9 mouse cellular contexts compared by ENCODE assay signal in genomic region chr7:107371126-107371920, GRCm38 (mm10). TPM values are rescaled to one million over a fixed set of nuclear protein-coding genes. Genes with fewer than 3 reads are reported as not detected.
DNase-seq lines count a peak whose midpoint lies in the region; ATAC-seq and TF ChIP-seq lines count a peak whose summit lies in the region.
"Had no signal": no experiment of that assay in that cellular context is flagged by ENCODE, and none has a peak within 500 bp of the region (broad histone marks: within the 10 kb centered on the region; RNA-seq: fewer than 3 reads in every experiment).

No protein-coding gene starts in this region.

- H3K4me3 ChIP-seq in gastrocnemius, adult 2 months, result peak overlapping the region; percentile 81
- H3K4me3 ChIP-seq in embryonic facial prominence, embryonic 10.5 days, result peak overlapping the region; percentile 78
- peak overlapping the region; percentile 79 for H3K4me3 ChIP-seq in hindbrain, embryonic 16.5 days (ENCODE audit: low read length)
- H3K4me3 ChIP-seq in liver, embryonic 14.5 days (ENCODE audit: insufficient read depth in 1 of 2, low read depth in 2 of 2, low read length in 2 of 2), result peak overlapping the region in 1 of 2 experiments; percentile 48; a peak in 2 of 4 replicates
- H3K4me3 ChIP-seq in stomach, embryonic 14.5 days (ENCODE audit: low read depth, low read length), result peak overlapping the region; percentile 66

- WGBS in embryonic facial prominence, embryonic 10.5 days, result 4% methylated on average over 45 of the region's 45 CpGs
- 3% methylated on average over 45 of the region's 45 CpGs for WGBS in hindbrain, embryonic 16.5 days
- 4% methylated on average over 45 of the region's 45 CpGs for WGBS in liver, embryonic 14.5 days (ENCODE audit: insufficient replicate concordance)
- 2% methylated on average over 45 of the region's 45 CpGs for WGBS in stomach, embryonic 14.5 days

- intact Hi-C loops in gastrocnemius, adult 2 months (cut with DNase I), result no loop called here
- intact Hi-C loops in gastrocnemius, postnatal 36 days (cut with DNase I), result no loop called here

- H3K27me3 ChIP-seq in embryonic facial prominence, embryonic 10.5 days (replicated peaks; ENCODE audit: low read depth, poor library complexity, severe bottlenecking), result peaks cover 69% of the 10 kb centered on the region
- H3K27me3 ChIP-seq in hindbrain, embryonic 16.5 days (replicated peaks; ENCODE audit: control insufficient read depth, insufficient read depth, low read length), result peaks cover 2% of the 10 kb centered on the region; the same call in 1 of the 2 replicates
- peaks cover 28% of the 10 kb centered on the region for H3K27me3 ChIP-seq in liver, embryonic 14.5 days (ENCODE audit: control insufficient read depth, insufficient read depth, low read length)
- 0 out of 2 replicates have a peak, but pooled peaks cover 6% of the 10 kb centered on the region for H3K27me3 ChIP-seq in stomach, embryonic 14.5 days (ENCODE audit: control insufficient read depth, insufficient read depth, low read length)

- ATAC-seq in hindbrain, embryonic 16.5 days, result no peak; the same call in 1 of the 2 replicates
- no peak for ATAC-seq in liver, embryonic 14.5 days (ENCODE audit: insufficient read depth)
- peak; percentile 56 for ATAC-seq in stomach, embryonic 14.5 days (ENCODE audit: insufficient number of reproducible peaks, insufficient read depth, low FRiP score, low read depth)

- peak overlapping the region; percentile 92 for H3K4me2 ChIP-seq in hindbrain, embryonic 16.5 days (ENCODE audit: low read length)
- peak overlapping the region; percentile 58 for H3K4me2 ChIP-seq in liver, embryonic 14.5 days (ENCODE audit: low read depth)
- peak overlapping the region; percentile 100 for H3K4me2 ChIP-seq in stomach, embryonic 14.5 days (replicated peaks; ENCODE audit: low read depth, low read length)

- no peak overlapping the region for H3K27ac ChIP-seq in gastrocnemius, adult 2 months
- peak overlapping the region; percentile 78 for H3K27ac ChIP-seq in embryonic facial prominence, embryonic 10.5 days (replicated peaks)
- H3K27ac ChIP-seq in hindbrain, embryonic 16.5 days (ENCODE audit: low read depth, low read length), result peak overlapping the region; percentile 74
- H3K27ac ChIP-seq in liver, embryonic 14.5 days, result no peak overlapping the region
- no peak overlapping the region for H3K27ac ChIP-seq in stomach, embryonic 14.5 days (ENCODE audit: low read length)

- H3K9me3 ChIP-seq in embryonic facial prominence, embryonic 10.5 days, result no peaks in the 10 kb centered on the region
- H3K9me3 ChIP-seq in hindbrain, embryonic 16.5 days (ENCODE audit: control insufficient read depth, low read length), result no peaks in the 10 kb centered on the region
- H3K9me3 ChIP-seq in liver, embryonic 14.5 days (ENCODE audit: control insufficient read depth, low read length), result no peaks in the 10 kb centered on the region
- no peaks in the 10 kb centered on the region for H3K9me3 ChIP-seq in stomach, embryonic 14.5 days (ENCODE audit: control insufficient read depth, low read depth, low read length)

- TF ChIP-seq EP300 in liver, embryonic 14.5 days (IDR thresholded peaks at IDR 0.05; ENCODE audit: low read depth), result no peak

- no peaks in the 10 kb centered on the region for H3K36me3 ChIP-seq in embryonic facial prominence, embryonic 10.5 days (replicated peaks)
- H3K36me3 ChIP-seq in hindbrain, embryonic 16.5 days (ENCODE audit: control insufficient read depth, insufficient read depth, low read length), result no peaks in the 10 kb centered on the region
- H3K36me3 ChIP-seq in liver, embryonic 14.5 days (replicated peaks; ENCODE audit: control insufficient read depth, insufficient read depth, low read depth), result no peaks in the 10 kb centered on the region
- H3K36me3 ChIP-seq in stomach, embryonic 14.5 days (ENCODE audit: control insufficient read depth, insufficient read depth, low read length), result no peaks in the 10 kb centered on the region

- no peak for TF ChIP-seq CTCF in gastrocnemius, adult 2 months (IDR thresholded peaks at IDR 0.05)
- TF ChIP-seq CTCF in liver, embryonic 14.5 days (IDR thresholded peaks at IDR 0.05; ENCODE audit: low read depth), result no peak

- H3K4me1 ChIP-seq in embryonic facial prominence, embryonic 10.5 days, result peaks cover 7% of the 10 kb centered on the region
- H3K4me1 ChIP-seq in hindbrain, embryonic 16.5 days (ENCODE audit: control insufficient read depth, insufficient read depth, low read depth, low read length), result peaks cover 9% of the 10 kb centered on the region
- no peaks in the 10 kb centered on the region for H3K4me1 ChIP-seq in liver, embryonic 14.5 days (replicated peaks; ENCODE audit: control insufficient read depth in 2 of 2, insufficient read depth in 2 of 2, low read length in 1 of 2)
- 0 out of 2 replicates have a peak, but pooled peaks cover 5% of the 10 kb centered on the region for H3K4me1 ChIP-seq in stomach, embryonic 14.5 days (ENCODE audit: control insufficient read depth, insufficient read depth, low read length)

- peak overlapping the region; percentile 84 for H3K9ac ChIP-seq in hindbrain, embryonic 16.5 days (ENCODE audit: low read depth, low read length)
- H3K9ac ChIP-seq in liver, embryonic 14.5 days (replicated peaks), result no peak overlapping the region
- H3K9ac ChIP-seq in stomach, embryonic 14.5 days (replicated peaks; ENCODE audit: low read depth, low read length), result peak overlapping the region; percentile 38; the same call in 1 of the 2 replicates

- no peak for DNase-seq in gastrocnemius, adult 2 months
- DNase-seq in gastrocnemius, postnatal 36 days, result no peak
- peak; percentile 44 for DNase-seq in ES-CJ7 (ENCODE audit: low read depth, low spot score)
- peak; percentile 56 for DNase-seq in embryonic facial prominence, embryonic 10.5 days (ENCODE audit: low spot score)
- no peak for DNase-seq in liver, embryonic 14.5 days (ENCODE audit: low read depth in 3 of 3, low spot score in 3 of 3)
- DNase-seq in natural killer cell, adult 2 months (ENCODE audit: low spot score in 2 of 2), result no peak

RNA-seq across cellular contexts. Expression of gene Syt9, which starts 0.8 kb away (rescaled TPM):
- total RNA-seq in gastrocnemius, adult 2 months (2021), result under 1 TPM; 0.33 to 0.38 TPM
- under 1 TPM; 0.18 to 0.20 TPM for total RNA-seq in gastrocnemius, postnatal 36 days (2021)
- polyA plus RNA-seq in embryonic facial prominence, embryonic 10.5 days (2016; fragmentation: Nextera tagmentation; extraction: Ambion mirVana), result 2.2 and 2.8 TPM in 2 replicates
- 11.6 and 12.9 TPM in 2 replicates for polyA plus RNA-seq in hindbrain, embryonic 16.5 days (2015; fragmentation: Nextera tagmentation; extraction: Ambion mirVana)
- polyA plus RNA-seq in liver, embryonic 14.5 days (2012; rRNA removed), result 0.10 and 0.16 TPM in 2 replicates
- polyA plus RNA-seq in liver, embryonic 14.5 days (2014; fragmentation: Nextera tagmentation; extraction: Ambion mirVana), result 0.13 and 0.30 TPM in 2 replicates
- 4.4 and 5.2 TPM in 2 replicates for polyA plus RNA-seq in stomach, embryonic 14.5 days (2014; fragmentation: Nextera tagmentation; extraction: Ambion mirVana)
- total RNA-seq: neutrophil, adult 5-6 weeks had no signal

Comparison
In these comparisons a context has a peak if more than half of its experiments do, and no peak if none do; other contexts are left out.
1. DNase-seq: peak in ES-CJ7 (single experiment) and embryonic facial prominence, embryonic 10.5 days (single experiment); none in gastrocnemius, adult 2 months (single experiment), gastrocnemius, postnatal 36 days (0 of 2), liver, embryonic 14.5 days (0 of 3) and natural killer cell, adult 2 months (0 of 2).
2. H3K27ac ChIP-seq: peak in embryonic facial prominence, embryonic 10.5 days (single experiment) and hindbrain, embryonic 16.5 days (single experiment); none in gastrocnemius, adult 2 months (single experiment), liver, embryonic 14.5 days (single experiment) and stomach, embryonic 14.5 days (single experiment).
3. Peak in every context shown above with its lines, with median percentiles within 50 percentile points of each other: H3K4me2 ChIP-seq.